Mouse (Mus musculus): ENCODE results near the gene Zmynd8.

The Zmynd8 gene

DNA sequence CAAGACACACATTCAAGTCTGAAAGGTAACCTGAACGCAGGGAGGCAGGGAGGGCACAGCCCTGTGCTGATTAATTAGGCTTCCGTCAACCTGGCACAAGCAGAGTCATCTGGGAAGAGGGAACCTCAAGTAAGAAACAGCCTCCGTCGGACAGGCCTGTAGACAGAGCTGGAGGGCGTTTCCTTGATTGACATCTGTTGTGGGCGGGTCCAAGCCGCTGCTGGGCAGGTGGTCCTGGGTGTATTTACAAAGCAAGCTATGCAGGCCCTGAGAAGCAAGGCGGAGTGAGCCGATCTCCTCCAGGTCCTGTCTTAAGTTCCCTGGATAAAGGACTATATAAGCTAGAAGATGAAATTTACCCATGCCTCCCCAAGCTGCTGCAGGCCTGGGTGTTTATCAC, 65.3 kb downstream of the Zmynd8 start:
- no peak for DNase-seq (ENCODE audit: inconsistent ontology term)

DNA sequence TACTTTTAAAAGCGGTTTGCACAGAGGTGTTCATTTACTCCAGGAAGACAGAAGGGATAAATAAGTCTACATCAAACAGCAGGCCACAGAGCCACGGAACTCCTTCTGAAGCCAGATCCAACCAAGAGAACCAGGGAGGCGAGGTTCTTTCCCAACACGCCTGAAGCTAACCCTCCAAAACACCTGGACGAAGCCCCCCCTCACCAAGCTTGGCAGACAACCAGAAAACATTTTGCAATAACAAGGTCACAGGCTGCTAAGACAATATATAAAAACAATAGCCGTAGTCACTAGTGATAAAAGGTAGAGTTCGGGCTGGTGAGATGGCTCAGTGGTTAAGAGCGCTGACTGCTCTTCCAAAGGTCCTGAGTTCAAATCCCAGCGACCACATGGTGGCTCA, 66.1 kb downstream of the Zmynd8 start:
- no peak for DNase-seq (ENCODE audit: inconsistent ontology term)

DNA sequence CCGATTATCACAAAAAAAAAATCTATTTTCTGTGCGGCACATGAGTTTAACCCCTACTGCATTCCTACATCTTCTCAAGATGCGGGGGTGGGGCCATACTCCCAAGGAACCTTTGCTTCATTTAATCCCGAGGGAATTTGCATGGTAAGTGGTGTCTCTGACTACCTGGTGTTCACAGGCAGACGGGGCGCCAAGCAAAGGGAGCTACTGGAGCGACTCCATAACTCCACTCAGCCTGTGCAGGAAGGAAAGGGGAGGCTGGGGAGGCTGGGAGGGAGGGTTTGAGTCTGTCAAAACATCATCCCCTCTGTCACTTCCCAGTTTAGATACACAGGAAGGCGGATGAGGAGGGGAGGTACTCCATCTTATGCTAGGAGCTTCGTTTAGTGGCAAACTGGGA, 66.5 kb downstream of the Zmynd8 start:
- DNase-seq (ENCODE audit: inconsistent ontology term): no peak

DNA sequence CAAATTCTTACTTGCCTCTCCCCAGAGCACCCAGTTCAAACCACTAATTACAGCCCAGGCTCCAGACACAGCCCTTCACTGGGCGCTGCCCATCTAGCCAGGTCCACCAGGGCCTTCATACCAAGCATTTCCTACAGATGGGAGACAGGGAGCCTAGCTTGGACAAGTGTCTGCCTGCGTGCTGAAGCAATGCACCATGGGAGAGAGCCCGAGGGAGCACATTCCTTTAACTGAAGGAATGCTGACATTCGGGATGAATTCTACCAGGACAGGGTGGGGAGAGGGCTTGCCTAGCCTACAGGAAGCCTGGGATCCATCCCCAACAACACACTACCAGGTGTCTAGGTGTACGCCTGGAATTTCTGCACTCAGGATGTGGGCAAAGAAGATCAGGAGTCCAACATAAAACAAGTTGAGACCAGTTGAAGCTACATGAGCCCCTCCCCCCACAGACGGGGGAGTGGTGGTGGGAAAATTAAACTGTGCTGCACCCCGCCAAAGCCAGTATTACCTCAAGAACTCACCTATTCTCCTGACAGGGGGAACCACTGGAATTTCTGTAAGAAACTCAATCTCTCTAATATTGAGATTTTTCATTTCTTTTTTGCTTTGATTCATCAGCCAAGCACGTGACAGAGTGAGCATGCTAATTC, 67.1 kb downstream of the Zmynd8 start:
- DNase-seq (ENCODE audit: inconsistent ontology term): no peak

DNA sequence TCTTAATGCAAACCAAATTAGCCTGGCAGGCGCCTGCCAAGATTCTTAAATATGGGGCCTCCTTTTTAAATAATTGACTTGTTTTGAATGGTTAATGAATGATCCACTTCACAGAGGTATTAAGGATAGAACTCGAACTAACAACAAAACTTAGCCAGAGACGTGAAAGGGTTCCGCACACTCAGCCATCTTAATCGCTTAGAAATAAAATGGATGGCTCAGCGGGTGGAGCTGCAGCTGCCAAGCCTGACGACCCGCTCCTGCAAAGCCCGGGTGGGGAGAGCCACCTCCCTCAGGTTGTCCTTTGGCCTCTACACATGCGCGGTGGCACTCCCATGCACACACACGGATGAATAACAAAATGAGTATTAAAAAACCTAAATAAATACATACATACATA, 70.0 kb downstream of the Zmynd8 start:
- DNase-seq (ENCODE audit: inconsistent ontology term): no peak

DNA sequence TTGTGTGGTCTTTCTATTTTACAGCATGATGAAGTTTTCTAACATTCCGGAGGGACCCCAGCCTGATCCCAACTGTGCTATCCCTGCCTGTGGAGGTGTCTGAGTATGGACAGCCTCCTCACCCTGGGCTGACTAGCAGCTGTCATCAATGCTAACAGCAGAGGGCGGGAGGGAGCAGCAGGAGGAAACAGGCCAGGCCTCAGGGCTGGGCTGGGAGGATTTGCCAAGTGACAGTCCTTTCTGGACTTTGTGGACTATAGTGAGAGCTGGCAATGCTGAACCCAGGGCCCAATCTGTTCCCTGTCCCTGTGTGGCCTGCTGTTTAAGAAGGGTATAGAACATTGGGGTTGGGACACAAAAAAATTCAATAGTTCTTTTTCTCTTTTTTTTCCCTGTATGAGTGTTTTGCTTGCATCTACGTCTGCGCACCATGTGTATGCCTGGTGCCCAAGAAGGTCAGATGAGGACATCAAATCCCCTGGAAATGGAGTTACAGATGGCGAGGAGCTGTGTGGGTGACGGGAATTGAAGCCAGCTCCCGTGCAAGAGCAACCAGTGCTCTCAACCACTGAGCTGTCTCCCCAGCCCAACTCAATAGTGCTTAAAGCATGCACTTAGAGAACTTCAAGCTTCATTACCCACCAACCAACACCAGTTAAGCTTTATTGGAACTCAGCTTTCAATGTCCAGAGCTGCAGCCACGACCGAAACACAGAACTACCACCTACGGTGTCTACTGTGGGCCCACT, 72.7 kb downstream of the Zmynd8 start:
- peak; percentile 71 for DNase-seq (ENCODE audit: inconsistent ontology term)

- no peak for DNase-seq (ENCODE audit: inconsistent ontology term)
Observed at GRCm38 (mm10) chr2:165825261-165825900, 73.4 kb downstream of the Zmynd8 start.

DNA sequence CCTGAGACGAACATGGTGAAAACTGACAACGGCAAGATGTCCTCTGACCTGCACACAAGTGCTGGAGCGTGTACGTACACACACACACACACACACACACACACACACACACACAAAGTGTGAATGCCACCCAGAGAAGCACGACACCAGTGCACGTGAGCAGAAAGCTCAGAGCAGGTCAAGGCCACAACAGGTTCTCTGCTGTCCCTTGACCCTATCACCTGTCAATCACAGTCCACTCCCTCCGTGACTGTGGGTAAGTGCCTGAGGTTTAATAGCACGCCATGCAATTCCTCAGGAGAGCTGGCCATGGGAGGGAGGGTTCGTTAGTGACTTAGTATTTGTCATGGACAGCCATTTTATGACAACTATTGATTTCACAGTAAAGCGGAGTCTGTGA, 74.0 kb downstream of the Zmynd8 start:
- no peak for DNase-seq (ENCODE audit: inconsistent ontology term)

GRCm38 (mm10) chr2:165822478-165822877, 76.3 kb downstream of the Zmynd8 start:
- no peak for DNase-seq (ENCODE audit: inconsistent ontology term)

GRCm38 (mm10) chr2:165821671-165822070, 77.1 kb downstream of the Zmynd8 start:
- DNase-seq (ENCODE audit: inconsistent ontology term): no peak

- DNase-seq (ENCODE audit: inconsistent ontology term): no peak
Observed at GRCm38 (mm10) chr2:165820504-165821095, 78.2 kb downstream of the Zmynd8 start.

DNA sequence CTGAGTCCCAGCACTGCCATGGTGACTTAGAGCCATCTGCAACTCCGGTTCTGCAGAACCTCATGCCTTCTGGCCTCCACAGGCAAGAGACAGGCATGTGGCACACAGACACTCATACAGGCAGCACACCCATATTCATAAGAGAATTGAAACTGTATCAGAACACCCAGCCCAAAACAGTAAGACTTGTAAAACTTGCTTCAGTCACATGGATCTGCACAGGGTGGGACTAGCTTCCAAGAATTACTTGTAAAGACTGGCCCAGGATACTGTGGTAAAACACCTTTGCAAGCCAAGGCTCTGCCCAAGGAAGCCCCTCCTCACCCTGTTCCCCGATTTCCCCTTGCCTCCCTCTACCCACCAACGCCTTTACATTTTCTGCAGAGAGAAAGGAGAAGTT, 78.7 kb downstream of the Zmynd8 start:
- no peak for DNase-seq (ENCODE audit: inconsistent ontology term)

DNA sequence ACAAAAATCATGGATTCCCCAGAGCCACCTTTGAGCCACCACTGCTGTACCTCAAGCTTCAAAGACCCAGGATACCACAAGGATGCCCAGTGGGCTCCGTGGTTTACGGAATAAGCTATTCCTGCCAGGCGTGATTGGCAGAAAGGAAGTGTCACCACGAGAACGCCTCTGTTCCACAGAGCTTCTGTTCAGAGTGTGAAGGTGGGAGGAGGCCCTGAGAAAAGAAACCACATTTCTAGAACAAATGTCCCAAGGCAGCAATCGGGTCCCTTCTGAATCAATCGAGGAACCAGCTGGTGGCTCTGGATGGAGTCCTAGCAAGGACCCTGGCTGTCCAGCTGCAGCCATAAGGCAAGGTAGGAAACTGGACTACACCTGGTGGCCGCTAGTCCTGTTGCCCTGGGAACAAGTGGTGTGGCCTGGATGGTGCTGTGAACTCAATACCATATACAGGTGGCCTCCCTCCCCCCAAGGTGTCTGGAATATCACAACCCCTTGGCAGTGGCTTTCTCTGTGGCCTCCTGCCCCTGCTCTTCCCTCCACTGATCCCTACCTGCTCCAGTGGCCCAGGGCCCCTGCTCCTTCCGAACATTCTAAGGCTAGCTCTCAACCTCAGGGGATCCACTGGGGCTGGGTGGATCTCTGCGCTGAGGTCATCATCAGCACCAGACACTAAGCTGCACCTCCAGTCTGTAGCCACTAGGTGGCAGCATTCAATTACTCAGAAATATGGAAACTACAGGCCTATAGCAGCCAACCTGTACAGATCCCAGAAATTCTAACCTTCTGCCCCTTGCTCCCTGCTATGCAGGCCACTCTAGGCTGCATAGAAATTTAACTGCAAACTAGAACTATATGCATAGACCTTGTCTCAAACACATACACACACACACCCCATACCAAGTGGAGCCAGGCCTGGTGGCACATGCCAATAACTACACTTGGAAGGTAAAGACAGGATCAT, 79.5 kb downstream of the Zmynd8 start:
- DNase-seq (ENCODE audit: inconsistent ontology term): peak; percentile 56

- no peak for DNase-seq (ENCODE audit: inconsistent ontology term)
Observed at GRCm38 (mm10) chr2:165818570-165818969, 80.2 kb downstream of the Zmynd8 start.

DNA sequence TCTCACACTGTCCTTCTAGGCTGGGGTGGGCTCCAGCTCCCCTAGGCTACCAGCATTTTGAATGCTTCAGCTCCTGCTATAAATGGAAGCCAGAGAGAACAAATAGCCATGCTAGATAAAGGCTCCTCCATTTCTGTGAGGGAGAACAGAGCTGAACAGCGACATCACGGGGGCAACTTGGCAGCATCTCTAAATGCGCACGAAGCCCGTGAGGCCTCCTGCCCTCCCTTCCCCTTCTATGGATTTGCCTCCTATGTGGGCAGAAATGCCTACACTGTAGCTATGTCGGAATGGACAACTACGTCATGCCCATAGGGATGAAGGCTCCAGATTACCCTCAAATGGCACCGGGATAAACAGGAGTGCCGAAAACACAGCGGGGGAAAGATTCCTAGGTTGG, 81.4 kb downstream of the Zmynd8 start:
- no peak for DNase-seq (ENCODE audit: inconsistent ontology term)

DNA sequence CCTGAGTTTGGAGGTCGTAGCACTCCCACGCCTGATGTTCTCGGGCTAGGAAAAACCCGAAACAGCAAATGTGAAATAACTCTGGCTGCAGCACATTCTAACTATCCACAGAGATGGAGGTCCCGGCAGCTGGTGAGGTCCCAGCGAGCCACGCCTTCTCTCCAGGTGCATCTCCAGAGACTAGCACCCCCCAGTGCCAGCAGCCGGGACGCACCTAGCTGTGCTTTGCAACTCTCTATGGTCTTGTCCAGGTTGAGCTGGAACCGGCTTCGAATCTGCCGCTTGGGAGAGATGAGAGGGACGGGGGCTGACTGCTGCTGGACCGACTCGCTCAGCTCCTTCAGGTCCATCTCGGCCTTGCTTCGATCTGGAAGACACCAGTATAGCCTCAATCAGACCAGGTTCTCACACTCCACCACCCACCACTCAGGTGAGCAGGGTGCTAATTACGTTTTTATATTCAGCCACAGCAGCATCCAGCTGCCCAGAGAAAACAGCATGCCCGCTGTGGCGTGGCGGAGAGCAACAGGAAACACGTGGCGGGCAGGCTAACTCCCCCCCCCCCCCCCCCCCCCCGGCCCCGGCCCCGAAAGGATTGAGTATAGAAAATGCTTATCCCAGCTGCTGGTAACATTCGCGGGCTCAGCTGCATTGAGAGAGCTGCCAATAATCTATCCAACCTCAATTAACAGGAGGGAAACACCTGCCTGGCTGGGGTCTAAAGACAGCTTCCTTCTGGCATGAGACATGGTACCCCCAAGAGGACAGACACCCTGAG, 83.5 kb downstream of the Zmynd8 start:
- no peak for DNase-seq (ENCODE audit: inconsistent ontology term)

- no peak for DNase-seq (ENCODE audit: inconsistent ontology term)
Observed at GRCm38 (mm10) chr2:165812889-165813288, 85.9 kb downstream of the Zmynd8 start.

DNA sequence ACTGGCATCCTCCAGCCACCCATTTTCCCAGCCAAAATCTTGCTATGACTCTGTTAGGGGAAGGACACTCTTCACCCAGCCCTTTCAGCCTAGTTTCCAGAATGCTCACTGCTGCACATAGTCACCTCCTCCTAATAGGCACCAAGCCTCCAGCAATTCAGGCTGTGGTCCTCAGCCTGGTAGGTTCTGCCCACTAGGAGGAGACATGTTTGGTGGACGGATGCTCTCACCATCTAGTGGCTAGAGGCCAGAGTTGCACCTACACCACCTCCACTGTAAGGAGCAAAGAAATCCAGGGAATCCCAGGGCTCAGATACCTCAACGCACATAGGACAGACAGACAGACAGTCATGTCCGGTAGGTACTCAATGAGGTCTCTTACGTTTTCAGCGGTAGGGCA, 87.3 kb downstream of the Zmynd8 start:
- DNase-seq (ENCODE audit: inconsistent ontology term): no peak

DNA sequence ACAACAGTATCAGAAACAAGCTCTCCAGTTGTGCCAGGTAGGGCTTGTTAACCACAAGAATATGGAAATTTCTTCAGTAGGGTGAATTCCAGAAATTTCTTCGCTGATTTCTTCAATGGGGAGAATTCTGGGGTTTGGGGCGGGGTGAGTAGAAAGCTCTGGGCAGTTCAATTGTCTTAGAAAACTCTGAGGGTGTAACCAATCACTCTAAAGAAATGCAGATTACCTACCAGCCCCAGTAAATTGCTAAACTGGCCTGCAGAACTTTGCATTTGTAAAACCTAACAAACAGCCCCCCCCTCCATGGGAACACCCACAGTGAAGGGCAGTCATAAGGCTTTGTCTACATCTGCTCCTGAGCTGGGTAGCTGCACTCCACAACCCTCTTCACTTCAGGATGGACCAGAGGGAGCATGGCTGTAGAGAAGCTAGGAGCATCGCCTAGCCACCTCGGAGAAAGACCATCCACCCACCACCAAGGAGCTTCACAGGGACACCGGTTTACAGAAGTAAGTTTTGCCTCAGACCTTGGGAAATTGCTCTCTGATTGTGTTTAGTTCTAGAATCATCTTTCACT, 88.8 kb downstream of the Zmynd8 start:
- no peak for DNase-seq (ENCODE audit: inconsistent ontology term)

DNA sequence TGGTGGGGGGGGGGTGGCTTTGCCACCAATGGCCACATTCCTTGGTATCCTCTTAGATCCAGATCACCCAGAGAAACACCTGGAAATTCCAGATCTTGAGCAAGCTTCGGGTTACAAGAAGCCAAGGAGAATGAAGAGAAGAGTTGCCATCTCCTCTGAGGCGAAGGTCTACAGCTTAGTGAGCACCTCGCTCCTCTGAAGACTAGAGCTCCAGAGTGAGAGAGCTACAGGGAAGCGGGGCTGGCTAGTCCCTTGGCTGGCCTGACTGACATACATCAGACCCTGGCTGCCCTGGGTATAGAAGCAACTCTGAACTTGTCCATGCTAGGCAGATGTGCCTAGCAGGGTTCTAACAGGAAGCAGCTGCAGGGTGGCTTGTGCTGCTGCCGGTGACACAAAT, 89.7 kb downstream of the Zmynd8 start:
- no peak for DNase-seq (ENCODE audit: inconsistent ontology term)

Data from Muller cell, postnatal 12 days (primary cell).